Mouse (Mus musculus): Measurements from ENCODE around the gene Zfp541. TPM values are rescaled to one million over a fixed set of nuclear protein-coding genes. Genes with fewer than 3 reads are reported as not detected.

Zfp541 gene
- total RNA-seq, 4 experiments from 2014 or later, result 0.10 to 0.28 (median 0.12) TPM; not detected in 1

- DNase-seq, result no peak
Observed at GRCm38 (mm10) chr7:16044531-16044930, 17.1 kb upstream of the Zfp541 start.

- DNase-seq, result no peak
Observed at GRCm38 (mm10) chr7:16045538-16045937, 16.1 kb upstream of the Zfp541 start.

GRCm38 (mm10) chr7:16046101-16046480 is 15.5 kb upstream of the Zfp541 start:
- peak; percentile 46 for DNase-seq

- peak; percentile 69 for DNase-seq
Observed at GRCm38 (mm10) chr7:16046481-16047337, 14.9 kb upstream of the Zfp541 start.

GRCm38 (mm10) chr7:16047338-16048146 is 14.1 kb upstream of the Zfp541 start, which contains the start of gene Bicra:
Gene Bicra, minus strand, starts transcription at chr7:16047921.
- DNase-seq, result peak; percentile 72

GRCm38 (mm10) chr7:16048164-16048564 is 13.4 kb upstream of the Zfp541 start:
- peak; percentile 96 for DNase-seq

- no peak for DNase-seq
Observed at GRCm38 (mm10) chr7:16048675-16049575, 12.7 kb upstream of the Zfp541 start.

GRCm38 (mm10) chr7:16049576-16049915 is 12.1 kb upstream of the Zfp541 start:
- no peak for DNase-seq

- no peak for DNase-seq
Observed at GRCm38 (mm10) chr7:16050600-16050999, 11.0 kb upstream of the Zfp541 start.

GRCm38 (mm10) chr7:16051883-16052595 is 9.6 kb upstream of the Zfp541 start:
- DNase-seq, result peak; percentile 60

GRCm38 (mm10) chr7:16052684-16053083 is 8.9 kb upstream of the Zfp541 start:
- DNase-seq, result peak; percentile 95

GRCm38 (mm10) chr7:16053105-16053504 is 8.5 kb upstream of the Zfp541 start:
- DNase-seq, result no peak

- no peak for DNase-seq
Observed at GRCm38 (mm10) chr7:16054966-16055365, 6.6 kb upstream of the Zfp541 start.

GRCm38 (mm10) chr7:16055665-16056064 is 5.9 kb upstream of the Zfp541 start:
- DNase-seq, result no peak

GRCm38 (mm10) chr7:16056459-16057135 is 5.0 kb upstream of the Zfp541 start:
- no peak for DNase-seq

GRCm38 (mm10) chr7:16057136-16057534 is 4.5 kb upstream of the Zfp541 start:
- DNase-seq, result no peak

GRCm38 (mm10) chr7:16062099-16062420 is 446 bp downstream of the Zfp541 start:
- no peak for DNase-seq

GRCm38 (mm10) chr7:16063490-16063889 is 1.9 kb downstream of the Zfp541 start:
- DNase-seq, result no peak

GRCm38 (mm10) chr7:16070846-16071245 is 9.2 kb downstream of the Zfp541 start:
- no peak for DNase-seq

GRCm38 (mm10) chr7:16071906-16072305 is 10.3 kb downstream of the Zfp541 start:
- DNase-seq, result no peak

GRCm38 (mm10) chr7:16079947-16080346 is 18.3 kb downstream of the Zfp541 start:
- DNase-seq, result no peak
